Mouse (Mus musculus) hindbrain, embryonic 11.5 days (tissue): ENCODE results near the gene Faap100. TPM values are rescaled to one million over a fixed set of nuclear protein-coding genes. Genes with fewer than 3 reads are reported as not detected.
"Not testable (repeated sequence)": the region's sequence is repeated elsewhere in the genome, so short reads cannot be mapped to it uniquely, and the experiment has no call there.

Experiments used
- ATAC-seq: fragments of 200-750 bp; cut with Nextera tagmentation; 2 replicates; pipeline ENCODE4 v1.8.0; 2017; ENCODE audit warnings: mild to moderate bottlenecking, moderate TSS enrichment, moderate library complexity; ENCODE audit not compliant: low FRiP score
- DNase-seq: peaks from one replicate; pipeline ENCODE4 v3.0.0-alpha.2; 2015; ENCODE audit warnings: low spot score
- H3K27ac ChIP-seq: fragments of 300-500 bp; sonication (generic); 2 replicates; pipeline ENCODE4 v1.5.1; 2014; ENCODE audit warnings: mild to moderate bottlenecking, low read depth, low read length
- H3K27me3 ChIP-seq: fragments of 300-500 bp; sonication (generic); 2 replicates; pipeline ENCODE4 v1.6.1; 2014; ENCODE audit warnings: mild to moderate bottlenecking, low read length, moderate library complexity, mixed read lengths; ENCODE audit not compliant: control insufficient read depth, insufficient read depth
- H3K36me3 ChIP-seq: fragments of 300-500 bp; sonication (generic); 2 replicates; pipeline ENCODE4 v1.6.1; 2014; ENCODE audit warnings: mild to moderate bottlenecking, low read length, moderate library complexity, mixed read lengths; ENCODE audit not compliant: control insufficient read depth, insufficient read depth
- H3K4me1 ChIP-seq: fragments of 300-500 bp; sonication (generic); replicated peaks from 2 replicates; pipeline ENCODE4 v1.6.1; 2014; ENCODE audit warnings: low read length, mixed read lengths; ENCODE audit not compliant: control insufficient read depth, insufficient read depth
- H3K4me2 ChIP-seq: fragments of 300-500 bp; sonication (generic); replicated peaks from 2 replicates; pipeline ENCODE4 v1.6.1; 2014; ENCODE audit warnings: mild to moderate bottlenecking, low read depth, low read length
- H3K4me3 ChIP-seq: fragments of 300-500 bp; sonication (generic); 2 replicates; pipeline ENCODE4 v1.5.1; 2014; ENCODE audit warnings: low read depth, low read length
- H3K9ac ChIP-seq: fragments of 300-500 bp; sonication (generic); 2 replicates; pipeline ENCODE4 v1.6.1; 2014; ENCODE audit warnings: low read depth, low read length
- H3K9me3 ChIP-seq: fragments of 300-500 bp; sonication (generic); 2 replicates; pipeline ENCODE4 v1.6.1; 2016; ENCODE audit warnings: low read length; ENCODE audit not compliant: control insufficient read depth
- WGBS: fragments of 180-500 bp; shearing (Covaris S2); extraction: QIAGEN DNeasy Blood & Tissue Kit; methylation state at CpG from one replicate; pipeline ENCODE4 v1.1.7; 2014; 5-methylcytosine and 5-hydroxymethylcytosine counted together
- polyA plus RNA-seq: library from polyadenylated mRNA; unstranded; fragments of >200 nt; fragmentation: Nextera tagmentation; extraction: Ambion mirVana; gene quantifications from 2 replicates; pipeline ENCODE4 v1.2.1, GENCODE M21; 2014

Faap100 gene
- polyA plus RNA-seq, 1 experiment from 2014 or later: 27.8 TPM

DNA sequence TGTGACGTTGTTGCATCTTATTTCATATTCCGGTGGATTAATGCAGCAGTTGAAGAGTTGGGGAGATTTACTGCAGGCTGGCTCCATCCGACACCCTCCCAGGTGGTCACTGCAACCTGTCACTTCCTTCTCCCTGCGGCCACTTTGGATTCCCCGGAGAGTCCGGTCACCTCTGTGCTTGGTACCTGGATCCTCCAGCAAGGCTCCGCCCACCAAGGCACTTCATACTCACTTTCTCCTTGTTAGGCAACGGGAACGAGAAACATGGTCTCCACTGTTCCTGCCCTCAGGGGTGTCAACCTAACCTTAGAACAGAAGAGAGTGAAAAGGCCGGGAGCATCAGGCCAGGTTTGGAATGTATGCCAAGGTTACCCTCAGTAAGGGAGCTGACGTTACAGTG lies 27.9 kb downstream of the Faap100 start:
- Histone ChIP-seq H3K36me3 (0 out of 2 replicates have a peak, but pooled peaks cover 2% of the 10 kb centered on the region), H3K27me3 (no peaks in the 10 kb centered on the region), H3K4me3 (peak overlapping the region; percentile 100), H3K9ac (peak overlapping the region; percentile 100), H3K9me3 (no peaks in the 10 kb centered on the region), H3K4me2 (peak overlapping the region; percentile 99), H3K4me1 (peaks cover 13% of the 10 kb centered on the region), H3K27ac (peak overlapping the region; percentile 99)
- 29% methylated on average over 11 of the region's 11 CpGs for whole genome bisulfite sequencing
- DNase-seq (no peak), ATAC-seq (no peak)

DNA sequence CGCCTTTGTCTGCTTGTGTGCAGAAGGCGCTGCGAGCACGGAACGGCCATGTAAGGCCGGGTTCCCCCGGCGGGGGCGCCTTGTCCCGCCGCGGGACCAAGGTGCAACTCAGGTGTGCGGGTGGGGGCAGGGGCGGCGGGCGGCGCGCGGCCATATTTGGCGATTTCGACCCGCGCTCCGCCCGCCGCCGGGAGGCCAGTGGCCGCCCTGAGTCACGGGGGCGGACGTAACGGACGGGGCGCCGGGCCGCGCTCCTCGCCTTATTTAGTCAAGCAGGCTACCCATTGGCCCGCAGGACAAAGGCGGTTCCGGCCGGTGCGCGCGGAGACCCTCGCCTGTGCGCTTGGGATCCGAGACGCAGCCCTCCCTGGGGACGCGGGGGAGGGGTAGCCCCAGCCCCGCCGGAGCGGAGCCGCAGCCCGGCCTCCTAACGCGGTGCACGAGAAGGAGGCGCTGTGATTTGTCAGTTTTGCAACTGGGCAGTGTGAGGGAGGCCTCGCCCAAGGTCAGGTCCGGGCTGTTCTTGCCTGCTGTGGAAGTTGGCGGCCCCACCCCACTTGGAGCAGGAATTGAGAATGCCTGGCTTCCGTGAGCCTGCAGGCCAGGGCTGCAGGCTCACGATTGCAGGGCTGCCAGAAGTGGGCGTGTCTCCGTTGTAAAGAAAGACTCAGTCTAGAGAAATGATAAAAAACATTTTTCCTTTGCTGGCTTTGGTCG lies 28.4 kb downstream of the Faap100 start:
- ATAC-seq (peak; percentile 76), DNase-seq (peak; percentile 96)
- under 1% methylated on average over 58 of the region's 68 CpGs for WGBS
- Histone ChIP-seq H3K36me3 (0 out of 2 replicates have a peak, but pooled peaks cover 4% of the 10 kb centered on the region), H3K4me3 (peak overlapping the region; percentile 100), H3K9ac (peak overlapping the region; percentile 100), H3K9me3 (no peaks in the 10 kb centered on the region), H3K27me3 (no peaks in the 10 kb centered on the region), H3K4me1 (peaks cover 13% of the 10 kb centered on the region), H3K4me2 (peak overlapping the region; percentile 99), H3K27ac (peak overlapping the region; percentile 99)

DNA sequence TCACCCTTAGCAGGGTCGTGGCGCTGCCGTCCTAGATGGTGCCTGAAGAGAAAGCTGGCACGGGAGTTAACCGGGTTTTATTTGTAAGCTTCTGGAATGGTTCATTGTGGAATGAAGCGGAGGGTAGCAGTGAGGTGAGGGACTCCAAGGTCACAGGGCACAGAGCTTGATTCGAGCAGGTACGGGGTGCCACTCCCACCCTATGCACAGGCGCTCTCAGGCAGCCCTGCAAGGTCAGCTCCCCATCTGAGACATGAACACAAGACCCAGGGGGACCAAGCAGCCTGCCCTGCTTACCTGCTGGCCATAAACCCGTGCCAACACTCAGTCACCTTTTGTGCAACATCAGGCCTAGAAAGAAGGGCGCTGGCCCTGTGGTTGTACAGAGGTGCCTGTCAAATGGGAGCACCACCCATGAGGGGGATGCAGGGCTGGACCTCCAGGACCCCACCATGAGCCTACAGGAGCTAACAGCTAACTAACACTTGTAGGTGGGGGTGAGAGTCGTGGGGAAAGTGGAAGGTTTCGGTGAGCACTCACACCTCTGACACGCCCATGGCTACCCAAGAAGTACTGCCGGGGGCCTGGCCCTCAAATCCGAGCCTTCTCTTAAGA lies 29.1 kb downstream of the Faap100 start:
- Histone ChIP-seq H3K36me3 (0 out of 2 replicates have a peak, but pooled peaks cover 6% of the 10 kb centered on the region), H3K4me1 (peaks cover 13% of the 10 kb centered on the region), H3K9ac (peak overlapping the region; percentile 100), H3K9me3 (no peaks in the 10 kb centered on the region), H3K27ac (peak overlapping the region; percentile 99), H3K4me2 (peak overlapping the region; percentile 99), H3K4me3 (peak overlapping the region; percentile 100), H3K27me3 (no peaks in the 10 kb centered on the region)
- DNase-seq: no peak
- ATAC-seq: no peak; the same call in 1 of the 2 replicates
- under 1% methylated on average over 16 of the region's 16 CpGs for WGBS

DNA sequence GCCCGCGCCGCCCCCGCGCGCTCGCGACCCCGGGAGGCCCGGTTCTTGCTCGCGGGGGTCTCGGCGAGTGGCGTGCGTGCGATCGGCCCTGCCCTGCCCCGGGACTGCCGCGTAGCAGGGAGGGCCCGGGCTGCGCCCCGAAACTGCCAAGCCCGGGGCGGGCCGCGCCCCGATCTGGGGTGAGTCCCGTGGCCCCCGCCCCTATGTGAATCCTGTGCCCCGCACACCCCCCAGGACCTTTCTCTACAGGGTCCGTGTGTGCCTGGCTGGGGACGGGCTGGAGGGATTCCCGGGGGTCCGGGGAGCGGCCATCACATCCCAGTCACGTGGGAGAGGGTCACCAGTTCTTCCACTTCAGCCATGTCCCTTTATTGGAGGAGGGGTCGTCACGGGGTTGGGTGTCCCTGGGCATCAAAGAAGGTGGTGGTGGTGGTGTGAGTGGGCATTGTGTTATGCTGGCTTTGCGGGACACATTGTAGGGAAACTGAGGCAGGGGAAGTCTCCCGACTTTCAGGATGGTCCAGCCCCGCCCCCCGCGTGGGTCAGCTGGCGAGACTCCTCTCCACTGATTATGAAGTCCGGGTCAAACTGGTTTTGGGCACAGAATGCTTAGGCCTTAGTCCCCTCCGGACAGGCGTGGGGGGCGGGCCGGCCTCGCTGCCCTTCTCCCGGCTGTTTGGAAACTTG lies 29.7 kb downstream of the Faap100 start:
- Histone ChIP-seq H3K4me3 (peak overlapping the region; percentile 100), H3K4me2 (peak overlapping the region; percentile 99), H3K27ac (peak overlapping the region; percentile 99), H3K27me3 (no peaks in the 10 kb centered on the region), H3K9ac (peak overlapping the region; percentile 100), H3K36me3 (0 out of 2 replicates have a peak, but pooled peaks cover 6% of the 10 kb centered on the region), H3K4me1 (peaks cover 13% of the 10 kb centered on the region), H3K9me3 (no peaks in the 10 kb centered on the region)
- peak; percentile 83 for DNase-seq
- 2% methylated on average over 41 of the region's 53 CpGs for WGBS
- ATAC-seq: peak; percentile 59

DNA sequence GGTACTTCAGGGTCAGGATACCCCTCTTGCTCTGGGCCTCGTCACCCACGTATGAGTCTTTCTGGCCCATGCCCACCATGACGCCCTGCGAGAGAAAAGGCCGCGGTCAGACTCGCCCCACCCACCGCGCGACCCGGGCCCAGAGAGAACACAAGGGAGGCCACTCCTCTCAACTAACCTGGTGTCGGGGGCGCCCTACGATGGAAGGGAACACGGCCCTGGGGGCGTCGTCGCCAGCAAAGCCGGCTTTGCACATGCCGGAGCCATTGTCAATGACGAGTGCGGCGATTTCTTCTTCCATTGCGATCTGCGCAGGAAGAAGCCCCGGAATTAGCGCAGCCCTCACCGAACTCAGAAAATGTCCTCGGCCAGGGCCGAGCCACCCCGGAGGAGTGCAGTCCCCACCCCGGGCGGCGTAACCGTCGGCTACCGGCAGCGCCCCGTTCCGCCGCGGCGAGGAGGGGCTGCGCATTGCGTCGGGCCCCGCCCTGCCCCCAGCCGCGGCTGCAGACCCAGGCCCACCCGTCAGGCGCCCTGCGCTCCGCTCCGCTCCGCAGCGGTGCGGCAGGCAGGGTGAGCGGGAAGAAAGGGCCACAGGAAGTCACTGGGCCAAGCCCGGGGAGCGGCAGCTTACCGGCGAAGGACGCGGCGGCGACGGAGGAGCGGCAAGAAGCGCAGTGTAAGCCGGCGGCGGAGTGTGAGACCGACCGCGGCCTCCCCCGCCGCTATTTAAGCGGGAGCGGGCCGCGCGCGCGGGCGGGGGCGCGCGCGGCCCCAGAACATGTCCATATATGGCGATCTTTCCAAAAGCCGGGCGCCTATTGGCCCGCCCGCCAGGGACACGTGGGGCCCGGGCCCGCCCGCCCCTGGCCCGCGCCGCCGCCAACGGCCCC lies 30.5 kb downstream of the Faap100 start, which contains the start of gene Actg1:
TSS of gene Actg1 (minus strand) at position 752 of the 893 bp plus-strand sequence.
- Histone ChIP-seq H3K9ac (peak within 1 kb of the TSS; percentile 100), H3K4me3 (peak within 1 kb of the TSS; percentile 100), H3K36me3 (0 out of 2 replicates have a peak, but pooled peaks cover 6% of the 10 kb centered on the region), H3K9me3 (no peaks in the 10 kb centered on the region), H3K27ac (peak within 1 kb of the TSS; percentile 99), H3K4me2 (peak within 1 kb of the TSS; percentile 99), H3K4me1 (peaks cover 11% of the 10 kb centered on the region), H3K27me3 (no peaks in the 10 kb centered on the region)
- ATAC-seq (peak; percentile 81), DNase-seq (peak; percentile 93)
- 2% methylated on average over 73 of the region's 103 CpGs for WGBS

DNA sequence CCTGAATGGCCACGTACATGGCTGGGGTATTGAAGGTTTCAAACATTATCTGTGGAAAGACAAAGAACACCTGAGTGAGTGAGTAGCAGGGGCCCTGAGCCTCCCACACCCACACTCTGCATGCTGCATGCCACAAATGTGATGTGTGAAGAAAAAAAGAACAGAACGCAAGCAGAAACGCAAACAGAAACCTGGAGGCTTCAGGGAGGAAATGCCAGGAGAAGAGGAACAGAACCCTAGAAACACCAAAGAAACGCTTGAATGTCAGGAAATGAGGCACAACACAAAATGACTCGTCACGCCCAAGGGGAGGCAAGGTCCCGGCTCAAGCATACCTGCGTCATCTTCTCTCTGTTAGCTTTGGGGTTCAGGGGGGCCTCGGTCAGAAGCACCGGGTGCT lies 31.3 kb downstream of the Faap100 start:
- Histone ChIP-seq H3K36me3 (0 out of 2 replicates have a peak, but pooled peaks cover 6% of the 10 kb centered on the region), H3K4me1 (peaks cover 8% of the 10 kb centered on the region; the same call in 1 of the 2 replicates), H3K9me3 (no peaks in the 10 kb centered on the region), H3K27me3 (no peaks in the 10 kb centered on the region), H3K4me2 (peak overlapping the region; percentile 99), H3K4me3 (peak overlapping the region; percentile 100), H3K27ac (peak overlapping the region; percentile 54), H3K9ac (peak overlapping the region; percentile 100)
- 12% methylated on average over 10 of the region's 10 CpGs for WGBS
- ATAC-seq (no peak), DNase-seq (peak; percentile 45)

DNA sequence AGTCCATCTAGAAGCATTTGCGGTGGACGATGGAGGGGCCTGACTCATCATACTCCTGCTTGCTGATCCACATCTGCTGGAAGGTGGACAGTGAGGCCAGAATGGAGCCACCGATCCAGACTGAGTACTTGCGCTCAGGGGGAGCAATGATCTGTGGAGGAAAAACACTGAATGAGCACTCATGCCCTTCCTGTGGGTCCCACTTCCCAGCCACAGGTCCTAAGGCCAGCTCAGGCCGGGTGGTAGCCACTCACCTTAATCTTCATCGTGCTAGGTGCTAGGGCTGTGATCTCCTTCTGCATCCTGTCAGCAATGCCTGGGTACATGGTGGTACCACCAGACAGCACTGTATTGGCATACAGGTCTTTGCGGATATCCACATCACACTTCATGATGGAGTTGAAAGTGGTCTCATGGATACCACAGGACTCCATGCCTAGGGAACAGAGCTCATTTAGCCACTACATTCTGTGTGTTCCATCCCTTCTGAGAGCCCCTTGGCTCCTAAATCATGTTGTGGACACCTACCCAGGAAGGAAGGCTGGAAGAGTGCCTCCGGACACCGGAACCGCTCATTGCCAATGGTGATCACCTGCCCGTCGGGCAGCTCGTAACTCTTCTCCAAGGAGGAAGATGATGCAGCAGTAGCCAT lies 32.1 kb downstream of the Faap100 start:
- H3K4me1 ChIP-seq, H3K9me3 ChIP-seq, H3K27ac ChIP-seq, DNase-seq, H3K36me3 ChIP-seq, ATAC-seq, H3K27me3 ChIP-seq: not testable (repeated sequence)
- H3K4me3 ChIP-seq: peak overlapping the region; percentile 43
- H3K9ac ChIP-seq: peak overlapping the region; percentile 45; the same call in 1 of the 2 replicates
- WGBS: 79% methylated on average over 11 of the region's 13 CpGs
- peak overlapping the region; percentile 68 for H3K4me2 ChIP-seq
